Mouse (Mus musculus) erythroblast, embryonic 14.5 days (primary cell): ENCODE data around the gene Grin2d. TPM values are rescaled to one million over a fixed set of nuclear protein-coding genes. Genes with fewer than 3 reads are reported as not detected.

Experiments used
- H3K27me3 ChIP-seq: 2 replicates; pipeline ENCODE4 v1.6.1; 2012; ENCODE audit warnings: inconsistent platforms; ENCODE audit not compliant: control insufficient read depth
- H3K36me3 ChIP-seq: 2 replicates; pipeline ENCODE4 v1.6.1; 2012; ENCODE audit warnings: mild to moderate bottlenecking, inconsistent platforms; ENCODE audit not compliant: control insufficient read depth
- H3K4me1 ChIP-seq: 2 replicates; pipeline ENCODE4 v1.6.1; 2012; ENCODE audit warnings: inconsistent platforms; ENCODE audit not compliant: control insufficient read depth
- H3K4me3 ChIP-seq: replicated peaks from 2 replicates; pipeline ENCODE3; 2012; ENCODE audit warnings: moderate library complexity, mild to moderate bottlenecking, inconsistent platforms
- H3K9me3 ChIP-seq: 2 replicates; pipeline ENCODE4 v1.6.1; 2012; ENCODE audit warnings: low read length, inconsistent platforms, mixed read lengths; ENCODE audit not compliant: control insufficient read depth
- GATA1 ChIP-seq: IDR thresholded peaks from 2 replicates; pipeline ENCODE4 v1.6.1; 2012; ENCODE audit warnings: low read length, inconsistent platforms, mixed read lengths
- TAL1 ChIP-seq: IDR thresholded peaks from 3 replicates; pipeline ENCODE4 v1.6.1; 2012; ENCODE audit warnings: low read length, inconsistent platforms, mixed read lengths
- polyA plus RNA-seq: library from polyadenylated mRNA; stranded (reverse); fragments of >175 nt; gene quantifications from 2 replicates; pipeline ENCODE4 v1.2.3, GENCODE M21; 2012

Grin2d gene
- polyA plus RNA-seq, 1 experiment = 0.01 TPM

- TF ChIP-seq GATA1 = no peak
- TF ChIP-seq TAL1 = no peak
- H3K9me3 ChIP-seq = no peaks in the 10 kb centered on the region
- no peak overlapping the region for H3K4me3 ChIP-seq
- H3K4me1 ChIP-seq = peaks cover 6% of the 10 kb centered on the region
- no peaks in the 10 kb centered on the region for H3K27me3 ChIP-seq
- peaks cover 50% of the 10 kb centered on the region for H3K36me3 ChIP-seq
Measured at GRCm38 (mm10) chr7:45805941-45806340, 72.2 kb downstream of the Grin2d start.

- Histone ChIP-seq H3K4me3 (no peak overlapping the region), H3K27me3 (peaks cover 32% of the 10 kb centered on the region), H3K36me3 (peaks cover 16% of the 10 kb centered on the region), H3K4me1 (peaks cover 36% of the 10 kb centered on the region), H3K9me3 (no peaks in the 10 kb centered on the region)
- TF ChIP-seq TAL1 (no peak), GATA1 (no peak)
Measured at GRCm38 (mm10) chr7:45802551-45802950, 75.6 kb downstream of the Grin2d start.

DNA sequence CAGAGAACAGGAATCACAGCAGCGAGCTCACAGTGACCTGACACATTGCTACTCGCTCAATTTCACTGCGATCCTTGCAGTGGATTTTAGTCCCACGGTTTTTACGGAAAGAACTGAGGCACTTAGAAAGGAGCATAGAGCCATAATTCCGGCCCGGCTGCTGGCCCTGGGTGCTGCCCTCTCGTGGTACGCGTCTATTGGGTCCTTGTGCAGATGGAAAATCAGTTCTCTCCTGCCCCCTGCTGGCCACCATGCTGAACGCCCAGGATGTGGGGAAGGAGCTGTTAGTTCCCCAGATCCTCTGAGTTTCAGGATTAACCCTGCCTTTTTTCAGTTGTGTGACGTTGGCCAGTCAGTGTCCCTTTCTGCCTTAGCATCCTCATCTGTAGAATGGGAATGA lies 76.8 kb downstream of the Grin2d start:
- Histone ChIP-seq H3K4me1 (peaks cover 48% of the 10 kb centered on the region), H3K27me3 (peaks cover 40% of the 10 kb centered on the region), H3K9me3 (no peaks in the 10 kb centered on the region), H3K4me3 (peak overlapping the region; percentile 44), H3K36me3 (peaks cover 4% of the 10 kb centered on the region)
- TF ChIP-seq GATA1 = no peak
- TF ChIP-seq TAL1 = no peak

GRCm38 (mm10) chr7:45800546-45801204 lies 77.5 kb downstream of the Grin2d start:
- TF ChIP-seq GATA1 = no peak
- TF ChIP-seq TAL1 = no peak
- H3K4me1 ChIP-seq = peaks cover 55% of the 10 kb centered on the region
- H3K36me3 ChIP-seq = no peaks in the 10 kb centered on the region
- peaks cover 44% of the 10 kb centered on the region for H3K27me3 ChIP-seq
- peak overlapping the region; percentile 44 for H3K4me3 ChIP-seq
- H3K9me3 ChIP-seq = no peaks in the 10 kb centered on the region

- Histone ChIP-seq H3K4me3 (no peak overlapping the region), H3K4me1 (peaks cover 58% of the 10 kb centered on the region)
Measured at GRCm38 (mm10) chr7:45800001-45800400, 78.2 kb downstream of the Grin2d start.

DNA sequence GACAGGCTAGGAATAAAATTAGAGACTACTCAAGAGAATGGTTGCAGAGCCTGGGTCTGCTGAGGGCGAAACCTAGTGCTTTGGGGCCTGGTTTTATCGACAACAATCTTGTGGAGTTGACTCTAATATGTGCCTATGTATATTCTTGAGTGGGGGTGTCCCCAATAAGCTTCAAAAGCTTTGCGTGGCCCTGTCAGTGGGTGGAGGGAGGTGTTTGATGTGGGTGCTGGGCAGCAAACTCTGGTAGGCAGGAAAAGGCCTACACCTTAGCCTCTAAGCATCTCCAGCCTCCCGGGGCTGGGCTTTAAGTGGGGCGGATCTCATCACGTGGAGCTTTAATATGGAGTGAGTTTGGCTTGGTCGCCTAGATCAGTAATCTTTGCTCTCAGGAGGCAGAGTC lies 79.2 kb downstream of the Grin2d start:
- peak overlapping the region; percentile 20 for H3K4me3 ChIP-seq

More at GRCm38 (mm10) chr7:45800001-45800400, 78.2 kb downstream of the Grin2d start:
- no peaks in the 10 kb centered on the region for H3K36me3 ChIP-seq
- H3K9me3 ChIP-seq = no peaks in the 10 kb centered on the region
- no peak for TF ChIP-seq TAL1
- peaks cover 44% of the 10 kb centered on the region for H3K27me3 ChIP-seq

DNA sequence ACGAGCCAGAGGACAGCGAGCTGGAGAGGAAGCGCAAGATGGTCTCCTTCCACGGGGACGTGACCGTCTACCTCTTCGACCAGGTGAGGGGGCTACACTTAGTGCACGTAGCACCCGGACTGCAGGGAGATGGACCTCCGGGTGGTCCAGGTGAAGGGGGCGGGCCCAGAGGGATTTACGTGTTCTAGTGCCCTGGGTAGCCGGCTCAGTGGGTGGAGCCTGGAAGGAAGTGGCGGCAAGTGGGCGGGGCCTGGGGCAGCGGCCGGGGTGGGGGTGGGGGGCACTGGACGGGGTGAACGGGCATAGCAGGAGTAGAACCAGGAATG lies 79.7 kb downstream of the Grin2d start:
- H3K4me1 ChIP-seq = peaks cover 58% of the 10 kb centered on the region
- peak overlapping the region; percentile 68 for H3K4me3 ChIP-seq
- peaks cover 55% of the 10 kb centered on the region for H3K27me3 ChIP-seq
- H3K36me3 ChIP-seq = no peaks in the 10 kb centered on the region
- TF ChIP-seq GATA1 = no peak
- TF ChIP-seq TAL1 = no peak
- no peaks in the 10 kb centered on the region for H3K9me3 ChIP-seq

More for the DNA sequence above, 79.2 kb downstream of the Grin2d start:
- H3K9me3 ChIP-seq = no peaks in the 10 kb centered on the region
- H3K36me3 ChIP-seq = no peaks in the 10 kb centered on the region
- TF ChIP-seq TAL1 = no peak
- TF ChIP-seq GATA1 = no peak
- peaks cover 50% of the 10 kb centered on the region for H3K27me3 ChIP-seq
- peaks cover 58% of the 10 kb centered on the region for H3K4me1 ChIP-seq

DNA sequence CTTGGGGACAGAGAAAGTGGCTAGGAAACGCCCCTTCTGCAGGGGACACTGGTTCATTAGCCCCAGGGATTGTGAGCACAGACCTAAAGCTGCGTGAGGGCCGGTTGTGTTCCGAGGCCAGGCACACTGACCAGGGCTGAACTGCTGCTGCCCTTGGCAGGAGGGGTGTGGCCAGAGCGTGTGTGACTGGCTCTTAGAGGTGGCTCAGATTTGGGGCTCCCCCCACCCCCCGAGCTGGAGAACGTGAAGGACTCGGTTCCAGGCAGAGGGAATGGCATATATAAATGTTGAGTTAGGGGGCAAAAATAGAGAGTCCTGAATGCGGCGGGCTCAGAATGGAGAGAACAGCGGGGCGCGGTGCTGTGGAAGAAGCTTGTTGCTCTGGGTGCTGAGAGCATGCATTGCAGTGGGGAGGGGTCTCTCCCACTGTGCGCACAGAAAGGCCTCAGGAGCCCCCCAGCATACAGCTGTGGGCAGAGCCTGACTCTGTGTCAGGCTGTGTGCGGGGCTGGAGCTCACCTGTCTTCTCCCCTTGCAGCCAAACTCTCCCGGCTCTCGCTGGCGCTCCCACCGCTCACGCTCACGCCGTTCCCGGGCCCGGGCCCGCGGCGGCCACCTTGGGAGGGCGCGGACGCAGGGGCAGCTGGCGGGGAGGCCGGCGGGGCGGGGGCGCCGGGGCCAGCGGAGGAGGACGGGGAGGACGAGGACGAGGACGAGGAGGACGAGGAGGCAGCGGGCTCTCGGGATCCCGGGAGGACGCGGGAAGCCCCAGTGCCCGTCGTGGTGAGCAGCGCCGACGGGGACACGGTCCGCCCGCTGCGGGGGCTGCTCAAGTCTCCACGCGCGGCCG lies 80.3 kb downstream of the Grin2d start:
- peak overlapping the region; percentile 68 for H3K4me3 ChIP-seq
- no peak for TF ChIP-seq TAL1
- no peak for TF ChIP-seq GATA1
- H3K27me3 ChIP-seq = peaks cover 59% of the 10 kb centered on the region
- H3K36me3 ChIP-seq = no peaks in the 10 kb centered on the region
- no peaks in the 10 kb centered on the region for H3K9me3 ChIP-seq
- peaks cover 58% of the 10 kb centered on the region for H3K4me1 ChIP-seq

GRCm38 (mm10) chr7:45796950-45797349 lies 81.2 kb downstream of the Grin2d start:
- peak overlapping the region; percentile 68 for H3K4me3 ChIP-seq
- H3K27me3 ChIP-seq = peaks cover 67% of the 10 kb centered on the region
- no peaks in the 10 kb centered on the region for H3K9me3 ChIP-seq
- TF ChIP-seq TAL1 = peak; percentile 72
- TF ChIP-seq GATA1 = peak; percentile 81
- peaks cover 60% of the 10 kb centered on the region for H3K4me1 ChIP-seq
- no peaks in the 10 kb centered on the region for H3K36me3 ChIP-seq
